Mouse (Mus musculus) T-helper 1 cell (primary cell): ENCODE results near the gene Frat2.

ENCODE experiments used
- in situ Hi-C: fragments of 300-600 bp; cut with MboI, MseI; formaldehyde crosslinking; loops from one replicate; pipeline ENCODE4 v1.15.1; 2025; ENCODE audit warnings: high pct_unique_total_duplicates

Gene Frat2

DNA sequence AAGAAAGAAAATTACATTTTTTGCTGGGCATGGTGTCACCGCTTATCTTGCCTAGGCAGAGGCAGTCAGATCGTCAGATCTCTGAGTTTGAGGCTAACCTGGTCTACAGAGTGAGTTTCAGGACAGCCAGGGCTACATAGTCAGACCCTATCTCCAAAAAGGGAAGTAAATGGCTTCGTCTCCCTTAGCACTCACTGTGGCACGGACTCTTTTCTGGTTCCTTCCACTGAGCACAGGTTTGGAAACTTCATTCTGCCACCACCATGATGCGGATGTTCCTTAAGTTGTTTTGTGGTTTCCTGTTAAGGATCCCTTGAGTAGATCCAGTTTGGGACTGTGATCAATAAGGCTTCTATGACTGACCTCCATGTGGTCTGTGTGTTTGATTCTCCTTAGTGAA lies 23.0 kb downstream of the Frat2 start:
- in situ Hi-C loops: no loop called here

DNA sequence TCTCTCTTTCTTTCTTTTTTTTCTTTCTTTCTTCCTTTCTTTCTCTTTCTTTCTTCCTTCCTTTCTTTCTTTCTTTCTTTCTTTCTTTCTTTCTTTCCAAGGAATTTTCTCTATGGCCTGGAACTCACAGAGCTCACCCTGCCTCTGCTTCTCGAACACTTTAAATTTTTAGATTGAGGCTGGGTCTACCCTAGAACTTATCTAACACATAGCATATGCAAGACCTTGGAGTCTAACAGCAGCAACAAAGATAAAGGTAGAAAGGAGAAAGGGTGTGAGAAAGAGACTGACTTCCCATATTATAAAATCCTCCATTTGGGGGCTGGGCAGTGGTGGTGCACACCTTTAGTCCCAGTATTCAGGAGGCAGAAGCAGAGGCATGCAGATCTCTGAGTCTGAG lies 25.3 kb downstream of the Frat2 start:
- in situ Hi-C loops: no loop called here

DNA sequence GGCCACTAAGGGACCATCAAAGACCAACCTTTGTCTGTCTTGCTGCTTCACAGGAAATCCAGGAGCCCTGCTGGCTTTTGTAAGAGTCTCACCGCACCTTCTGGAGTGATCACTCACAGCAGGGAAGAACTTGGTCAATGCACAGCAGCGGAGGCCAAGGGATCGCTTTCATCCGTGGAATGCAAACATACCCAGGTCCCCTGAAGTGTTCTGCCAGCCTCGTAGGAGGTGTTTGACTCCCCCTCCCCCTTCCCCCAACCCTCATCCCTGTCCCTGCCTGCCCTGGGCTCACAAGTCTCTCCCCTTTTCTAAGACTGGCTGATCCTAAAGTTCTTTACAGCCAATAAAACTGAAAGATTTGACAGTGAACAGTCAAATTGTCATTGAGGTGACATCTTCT lies 26.5 kb downstream of the Frat2 start:
- in situ Hi-C loops: no loop called here

DNA sequence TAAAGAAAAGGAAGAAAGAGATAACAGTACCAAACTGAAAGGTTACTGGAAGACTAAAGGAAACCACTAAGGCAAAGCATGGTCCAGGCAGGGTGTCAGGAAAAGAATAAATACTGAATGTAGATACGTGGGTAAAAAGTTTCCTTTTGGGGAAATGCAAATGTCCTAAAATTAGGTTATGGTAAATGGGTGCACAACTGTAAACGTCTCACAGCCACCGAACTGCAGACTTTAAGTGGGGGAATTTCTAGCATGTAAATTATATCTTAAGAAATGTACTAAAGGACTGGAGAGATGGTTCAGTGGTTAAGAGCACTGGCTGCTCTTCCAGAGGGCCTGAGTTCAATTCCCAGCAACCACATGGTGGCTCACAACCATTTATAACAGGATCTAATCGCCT lies 29.2 kb downstream of the Frat2 start:
- in situ Hi-C loops: no loop called here

DNA sequence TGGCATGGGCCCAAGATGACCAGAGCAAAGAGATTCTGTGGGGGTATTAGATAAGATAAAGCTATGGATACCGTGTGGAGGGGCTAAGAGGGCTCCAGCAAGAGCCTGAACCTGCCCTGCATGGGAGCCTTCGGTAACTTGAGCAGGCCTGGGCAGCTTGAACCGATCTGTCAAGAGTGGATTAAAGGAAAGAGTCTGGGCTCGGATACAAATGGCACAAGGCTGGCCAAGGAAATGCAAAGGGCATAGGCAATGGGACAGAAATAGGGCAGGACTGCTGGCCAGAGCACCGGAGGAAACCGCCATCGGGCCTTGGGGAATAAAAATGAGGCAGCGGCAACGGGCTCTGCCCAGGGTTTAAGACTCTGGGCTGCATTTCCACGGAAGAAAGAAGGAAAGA lies 30.6 kb downstream of the Frat2 start:
- in situ Hi-C loops: no loop called here

DNA sequence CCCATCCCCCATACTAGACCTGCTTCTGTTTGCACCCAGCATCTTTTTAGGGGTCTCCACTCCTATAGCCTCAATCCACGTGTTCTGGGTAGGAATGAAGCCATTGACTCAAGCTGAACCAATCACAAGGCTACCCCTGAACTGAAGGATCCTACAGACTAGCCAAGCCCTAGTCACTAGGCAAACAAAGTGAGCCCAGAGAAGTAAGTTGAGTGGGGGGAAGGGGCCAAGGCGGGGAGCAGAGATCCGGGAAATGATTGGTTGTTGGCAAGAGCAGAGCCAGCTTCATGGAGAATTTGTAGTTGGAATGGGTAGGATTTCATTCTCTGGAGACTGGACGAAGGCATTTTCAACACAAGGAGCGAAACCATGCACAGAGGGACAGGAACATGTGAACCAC lies 31.0 kb downstream of the Frat2 start:
- in situ Hi-C loops: no loop called here

DNA sequence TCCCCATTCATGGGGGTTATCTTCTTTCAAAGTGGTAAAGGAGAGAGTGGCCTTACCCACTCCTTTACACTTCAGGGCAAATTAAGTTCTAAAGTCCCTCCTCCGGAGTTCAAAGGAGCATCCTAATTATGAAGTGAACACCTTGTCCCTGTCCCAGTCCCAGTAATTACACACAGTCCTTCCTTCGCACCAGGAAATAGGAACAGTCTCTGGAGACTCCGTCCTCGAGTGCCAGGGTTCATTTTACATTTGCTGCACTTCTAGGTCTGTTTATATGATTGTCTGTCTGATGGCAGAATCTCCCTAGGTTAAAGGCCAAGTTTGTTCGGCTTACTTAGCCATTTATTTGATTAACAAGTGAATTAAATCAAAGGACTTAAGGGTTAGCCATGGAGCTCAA lies 31.5 kb downstream of the Frat2 start:
- in situ Hi-C loops: no loop called here

DNA sequence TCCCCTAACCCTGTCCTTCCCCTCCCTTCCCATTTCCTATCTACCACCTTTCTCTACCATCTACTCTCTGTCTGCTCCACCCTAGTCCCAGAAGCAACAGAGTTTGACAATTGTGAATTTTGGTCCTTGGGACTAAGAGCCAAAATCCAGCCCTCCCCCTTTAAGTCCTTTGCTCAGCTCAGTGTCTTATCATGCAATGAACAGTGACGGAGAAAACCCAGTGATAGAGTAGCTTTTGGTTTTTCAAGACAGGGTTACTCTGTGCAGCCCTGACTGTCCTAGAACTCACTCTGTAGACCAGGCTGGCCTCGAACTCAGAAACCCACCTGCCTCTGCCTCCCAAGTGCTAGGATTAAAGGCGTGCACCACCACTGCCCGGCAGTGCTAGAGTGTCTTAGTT lies 34.6 kb downstream of the Frat2 start:
- in situ Hi-C loops: no loop called here

DNA sequence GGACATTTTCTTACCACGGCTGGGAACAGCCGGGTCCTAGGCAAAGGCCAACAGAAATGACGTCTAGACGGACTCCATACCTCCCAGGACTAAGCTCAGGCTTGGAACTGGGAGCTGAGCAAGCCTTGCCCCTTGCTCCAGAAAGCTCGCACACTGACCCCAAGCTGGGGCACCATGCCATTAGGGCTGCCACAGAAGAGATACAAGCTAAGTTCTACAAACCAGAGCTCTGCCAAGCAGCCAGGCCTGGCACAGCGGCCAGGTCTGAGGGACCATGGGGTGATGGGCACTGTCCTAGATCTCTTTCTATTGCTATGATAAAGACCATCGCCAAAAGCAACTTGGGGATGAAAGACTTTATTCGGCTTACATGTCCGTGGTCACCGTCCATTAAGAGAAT lies 35.4 kb downstream of the Frat2 start:
- in situ Hi-C loops: no loop called here

DNA sequence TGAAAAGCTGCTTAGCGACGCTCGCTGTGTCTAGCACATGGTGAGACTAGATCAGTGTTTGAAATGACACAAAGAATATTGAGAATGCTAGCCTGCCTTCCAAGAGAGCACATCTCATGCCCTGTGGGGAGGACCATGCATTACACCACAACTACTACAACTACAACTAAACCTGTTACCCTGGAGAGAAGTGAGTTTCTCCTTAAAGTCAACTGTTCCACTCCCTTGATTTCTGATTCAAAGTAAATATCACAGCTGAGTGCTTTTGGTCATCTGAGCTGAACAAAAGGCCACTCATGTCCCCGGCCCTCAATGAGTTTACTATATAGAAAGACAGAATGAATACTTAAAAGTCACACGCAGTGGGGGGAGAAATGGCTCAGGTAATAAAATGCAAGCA lies 37.9 kb downstream of the Frat2 start:
- in situ Hi-C loops: no loop called here

DNA sequence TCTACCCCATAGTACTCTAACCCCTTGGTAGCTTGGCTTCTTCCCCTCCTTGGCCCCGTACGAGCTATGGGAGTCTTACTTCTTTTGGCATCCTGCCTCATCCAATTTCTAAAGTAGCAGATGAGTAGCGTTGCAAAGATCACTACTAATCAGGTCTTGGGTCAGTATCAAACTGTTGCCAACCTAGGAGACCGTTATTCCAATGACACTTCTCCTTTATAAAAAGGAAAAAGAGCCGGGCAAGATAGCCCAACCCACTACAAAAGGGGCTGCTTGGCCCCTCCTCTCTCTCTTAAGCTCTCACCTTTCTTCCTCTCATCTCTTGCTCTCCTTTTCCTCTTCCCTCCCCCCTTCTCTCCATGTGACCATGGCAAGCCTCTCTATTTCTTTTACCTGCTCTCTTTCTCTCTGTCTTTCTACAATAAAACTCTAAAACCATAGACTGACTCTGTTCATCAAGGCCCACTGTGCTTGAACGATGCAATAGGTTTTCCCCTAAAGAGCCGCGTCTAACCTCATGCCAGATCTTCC lies 39.8 kb downstream of the Frat2 start:
- in situ Hi-C loops: no loop called here

DNA sequence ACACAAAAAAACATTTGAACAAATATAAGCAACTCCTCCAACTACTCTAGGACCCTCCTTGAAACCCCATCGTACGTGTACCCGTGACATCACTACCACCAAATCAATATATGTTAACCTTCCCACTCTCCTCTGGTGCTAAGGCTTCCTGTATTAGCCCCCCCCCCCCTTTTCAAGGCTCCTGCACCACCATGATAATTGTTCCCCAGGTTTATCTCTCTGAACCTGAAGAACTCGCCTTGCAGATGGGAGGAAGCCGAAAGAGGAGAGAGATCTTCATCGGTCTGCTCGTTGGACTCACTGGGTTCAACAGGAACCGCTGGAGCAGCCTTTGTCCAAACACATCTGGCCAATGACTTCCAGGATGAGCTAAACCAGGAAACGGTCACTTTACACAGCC lies 40.4 kb downstream of the Frat2 start:
- in situ Hi-C loops: no loop called here

DNA sequence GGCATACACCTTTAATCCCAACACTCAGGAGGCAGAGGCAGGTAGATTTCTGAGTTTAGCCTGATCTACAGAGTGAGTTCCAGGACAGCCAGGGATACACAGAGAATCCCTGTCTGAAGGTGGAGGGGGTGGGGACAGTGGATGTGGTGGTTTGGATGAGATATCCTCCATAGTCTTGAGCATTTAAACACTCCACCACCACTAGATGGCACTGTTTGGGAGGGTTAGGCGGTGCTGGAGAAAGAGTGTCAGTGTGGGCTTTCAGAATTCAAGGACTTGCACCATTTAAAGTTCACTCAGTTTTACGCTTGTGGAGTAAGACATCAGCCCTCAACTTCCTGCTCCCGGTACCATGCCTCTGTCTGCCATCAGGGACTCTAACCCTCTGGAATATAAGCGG lies 42.1 kb downstream of the Frat2 start:
- in situ Hi-C loops: no loop called here

DNA sequence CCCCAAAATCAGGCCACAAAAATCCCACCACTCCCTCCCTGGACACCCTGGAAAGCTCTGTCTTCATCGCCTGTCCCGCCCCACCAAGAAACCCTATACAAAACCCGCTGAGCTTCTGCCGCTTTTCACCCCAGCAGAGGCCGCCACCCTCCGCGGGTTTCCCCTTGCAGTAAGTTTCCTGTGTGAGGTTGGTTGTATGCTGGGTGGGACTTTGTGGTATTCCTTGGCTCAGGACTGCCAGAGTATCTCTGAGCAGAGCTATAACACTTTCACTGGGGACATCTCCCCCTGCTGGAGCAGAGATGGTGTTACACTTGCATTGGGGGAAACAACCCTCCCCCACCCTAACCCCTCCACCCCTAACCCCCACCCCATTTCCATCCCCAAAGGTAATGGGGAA lies 44.6 kb downstream of the Frat2 start:
- in situ Hi-C loops: no loop called here

DNA sequence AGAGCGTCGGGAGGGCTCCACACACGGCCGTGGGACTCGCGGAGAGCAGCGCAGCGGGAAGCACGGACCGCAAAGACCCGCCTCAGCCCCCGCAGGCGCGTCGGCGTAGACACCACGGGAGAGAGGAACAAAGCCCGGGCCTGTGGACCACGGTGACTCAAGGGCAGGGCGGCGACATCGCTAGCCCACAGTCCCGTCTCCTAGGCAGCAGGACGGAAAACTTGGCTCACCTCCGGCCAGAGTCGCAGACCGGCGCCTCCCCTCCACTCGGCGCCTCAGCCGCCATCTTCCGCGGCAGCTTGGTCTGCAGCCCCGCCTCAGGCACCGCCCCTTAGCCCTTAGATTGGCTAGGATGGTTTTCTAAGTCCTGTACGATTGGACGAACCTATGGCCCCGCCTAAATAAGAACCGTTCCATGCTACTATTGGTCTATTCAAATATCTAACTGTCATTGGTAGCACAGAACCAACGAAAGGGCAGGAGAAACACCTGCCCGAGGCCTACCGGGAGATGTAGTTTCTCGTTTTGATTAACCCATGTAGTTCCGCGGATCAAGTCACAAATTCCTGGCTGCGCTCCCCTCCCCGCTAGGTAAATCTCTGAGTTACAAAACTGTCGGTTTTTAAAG lies 46.1 kb downstream of the Frat2 start, which contains the start of gene Arhgap19:
Arhgap19 (minus strand) TSS at position 306 of the 628 bp plus-strand sequence.
- in situ Hi-C loops: no loop called here

DNA sequence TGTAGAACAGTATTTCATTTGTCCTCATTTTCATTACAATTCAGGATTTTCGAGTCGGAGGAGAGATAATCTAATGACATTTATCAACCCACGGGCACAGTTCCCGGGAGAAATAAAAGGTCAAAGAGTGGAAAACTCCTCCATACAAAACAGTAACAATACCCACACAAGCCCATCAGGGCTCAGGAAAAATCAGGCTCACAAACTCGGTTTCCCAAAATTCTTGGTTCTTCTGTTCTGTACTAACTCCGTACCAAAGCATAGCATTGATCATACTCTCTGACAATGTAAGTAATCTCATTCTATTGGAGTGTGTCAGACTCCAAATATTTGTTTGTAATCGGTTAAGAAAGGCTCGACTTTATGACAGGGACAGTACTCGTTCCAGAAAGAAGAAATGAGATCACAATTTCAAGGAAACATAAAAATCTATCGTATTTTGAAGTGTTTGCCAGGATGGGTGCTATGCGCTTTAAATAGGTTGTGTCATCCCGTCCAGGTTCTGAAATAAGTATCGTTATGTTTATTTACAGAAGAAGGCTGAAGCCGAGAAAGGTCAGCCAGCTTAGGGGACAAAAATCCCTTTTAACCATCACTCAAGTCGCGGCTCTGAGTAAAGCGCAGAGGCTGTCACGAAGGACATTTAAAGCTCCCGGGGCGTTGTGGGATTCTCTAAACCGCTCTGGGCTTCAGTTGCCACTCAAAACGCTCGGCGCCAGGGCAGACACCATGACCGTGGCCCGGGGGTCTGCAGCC lies 46.8 kb downstream of the Frat2 start:
- in situ Hi-C loops: no loop called here

DNA sequence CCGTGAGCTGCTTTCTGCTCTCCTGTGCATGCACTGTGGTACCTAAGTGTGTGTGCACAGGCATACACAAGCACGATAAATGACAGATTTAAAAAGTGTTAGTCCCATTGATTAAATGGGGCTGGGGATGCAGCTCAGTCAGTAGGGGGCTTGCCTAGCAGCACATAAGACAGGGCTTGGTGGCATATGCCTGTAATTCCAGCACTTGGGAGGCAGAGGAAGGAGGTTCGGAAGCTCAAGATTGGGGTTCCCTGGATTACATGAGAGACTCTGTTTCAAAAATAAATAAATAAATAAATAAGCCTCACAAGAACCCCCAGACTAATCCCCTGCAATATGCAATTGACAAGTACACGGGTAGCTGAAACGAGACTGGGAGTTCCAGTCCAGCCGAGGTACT lies 47.5 kb downstream of the Frat2 start:
- in situ Hi-C loops: no loop called here

DNA sequence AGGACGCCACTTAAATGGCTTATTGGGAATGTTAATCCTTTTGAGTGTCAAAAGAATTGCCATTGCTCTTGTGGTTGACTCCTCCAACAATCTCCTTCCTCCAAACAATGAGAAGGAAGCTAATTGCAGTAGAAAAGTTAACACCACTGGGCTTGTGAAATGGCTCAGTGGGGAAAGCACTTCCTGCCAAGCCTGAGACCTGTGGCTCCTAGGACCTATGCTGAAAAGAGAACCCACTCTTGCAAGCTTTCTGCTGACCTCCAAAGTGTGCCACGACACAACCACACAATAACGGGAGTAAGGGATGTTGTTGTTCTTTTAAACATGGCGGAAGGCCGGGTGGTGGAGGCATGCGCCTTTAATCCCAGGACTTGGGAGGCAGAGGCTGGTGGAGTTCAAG lies 50.4 kb downstream of the Frat2 start:
- in situ Hi-C loops: no loop called here

DNA sequence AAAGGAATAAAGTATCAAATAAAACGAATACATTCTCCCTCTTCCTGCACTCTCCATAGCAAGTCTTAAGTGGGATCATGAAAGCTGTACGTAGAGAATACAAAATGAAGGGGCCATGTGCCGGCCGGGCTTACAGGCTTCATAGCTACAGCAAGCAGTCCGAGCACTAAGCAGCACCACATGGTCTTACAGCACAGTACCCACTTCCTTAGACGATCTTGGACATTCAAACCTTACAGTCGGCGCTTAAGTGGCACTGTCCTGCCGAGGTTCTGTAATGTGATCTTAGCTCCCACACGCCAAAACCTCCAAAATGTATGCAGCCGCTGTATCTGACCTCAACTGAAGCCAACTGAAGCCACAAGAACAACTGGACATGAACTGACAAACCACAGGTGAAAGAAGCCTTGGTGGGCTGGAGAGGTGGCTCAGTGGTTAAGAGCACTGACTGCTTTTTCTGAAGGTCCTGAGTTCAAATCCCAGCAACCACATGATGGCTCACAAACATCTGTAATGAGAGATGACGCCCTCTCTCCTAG lies 51.1 kb downstream of the Frat2 start:
- in situ Hi-C loops: no loop called here

DNA sequence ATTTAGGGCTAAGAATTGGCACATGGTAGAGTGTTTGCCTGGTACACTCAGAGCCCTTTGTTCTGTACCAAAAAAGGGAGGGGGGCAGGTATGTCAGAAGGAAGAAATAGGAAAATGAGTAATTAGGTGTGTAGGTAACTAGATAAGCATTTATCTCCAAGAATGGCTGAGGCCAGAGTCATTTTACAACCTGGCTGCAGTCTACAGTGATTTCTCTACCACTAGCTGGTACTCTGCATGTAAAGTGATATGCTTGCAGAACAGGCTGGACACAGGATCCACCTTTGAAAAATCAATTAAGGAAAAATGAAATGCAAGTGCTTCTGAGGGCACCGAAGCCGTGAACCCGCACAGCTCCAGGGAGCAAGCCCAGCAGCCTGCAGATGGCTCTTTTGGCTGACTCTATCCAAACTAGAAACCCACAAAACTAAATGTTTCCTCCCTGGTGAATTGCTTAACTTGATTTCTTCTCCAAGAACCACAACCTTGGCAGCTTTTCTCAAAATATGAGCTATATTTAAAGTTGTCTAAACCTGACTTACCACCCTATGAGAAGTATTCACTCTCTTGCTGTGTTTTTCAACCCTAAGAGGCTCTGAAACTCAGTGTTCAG lies 51.7 kb downstream of the Frat2 start:
- in situ Hi-C loops: no loop called here
